Mouse (Mus musculus) left cerebral cortex, postnatal 25 days (tissue): ENCODE data around the gene Olfr553. TPM values are rescaled to one million over a fixed set of nuclear protein-coding genes. Genes with fewer than 3 reads are reported as not detected.

Experiments
- total RNA-seq, 2 experiments: library from RNA; stranded (reverse); gene quantifications; 2 replicates each; pipeline ENCODE4 v1.2.3; 2021

The Olfr553 gene
- total RNA-seq, 2 experiments from 2014 or later = not detected

Other genes starting within 250 kb of the Olfr553 start
- 10 to 100 TPM; 10.1 to 10.2 TPM for gene Rrm1, start 176.5 kb downstream of the Olfr553 start, total RNA-seq
- not detected for gene Olfr543, start 136.5 kb downstream of the Olfr553 start, total RNA-seq
- gene Olfr544, start 129.9 kb downstream of the Olfr553 start, total RNA-seq = not detected
- not detected for gene Olfr545, start 118.6 kb downstream of the Olfr553 start, total RNA-seq
- not detected for gene Olfr547, start 83.5 kb downstream of the Olfr553 start, total RNA-seq
- gene Olfr548-ps1, start 77.3 kb downstream of the Olfr553 start, total RNA-seq = not detected
- gene Olfr549, start 68.3 kb downstream of the Olfr553 start, total RNA-seq = not detected
- gene Trim21, start 52.7 kb downstream of the Olfr553 start, total RNA-seq = 1 to 10 TPM; 2.7 to 4.2 TPM
- gene Olfr550, start 46.8 kb downstream of the Olfr553 start, total RNA-seq = under 1 TPM; 0.23 to 0.41 TPM
- not detected for gene Olfr551, start 26.3 kb downstream of the Olfr553 start, total RNA-seq
- gene Olfr552, start 20.4 kb downstream of the Olfr553 start, total RNA-seq = under 1 TPM; 0.11 to 0.14 TPM
- not detected for gene Olfr554, start 20.2 kb upstream of the Olfr553 start, total RNA-seq
- gene Olfr555, start 40.6 kb upstream of the Olfr553 start, total RNA-seq = not detected
- gene Olfr556, start 46.7 kb upstream of the Olfr553 start, total RNA-seq = not detected
- gene Trim68, start 69.1 kb upstream of the Olfr553 start, total RNA-seq = 1 to 10 TPM; 4.1 to 5.3 TPM
- gene Olfr557, start 77.7 kb upstream of the Olfr553 start, total RNA-seq = not detected
- under 1 TPM; 0.27 to 0.37 TPM for gene Olfr558, start 84.0 kb upstream of the Olfr553 start, total RNA-seq
- not detected for gene Olfr33, start 100.9 kb upstream of the Olfr553 start, total RNA-seq
- gene Olfr559, start 109.3 kb upstream of the Olfr553 start, total RNA-seq = not detected
- gene Olfr560, start 141.1 kb upstream of the Olfr553 start, total RNA-seq = under 1 TPM in 1 of 2 experiments, not detected in 1; 0.16 TPM
- under 1 TPM; 0.57 to 0.92 TPM for gene Olfr78, start 141.3 kb upstream of the Olfr553 start, total RNA-seq
- gene Olfr561, start 153.0 kb upstream of the Olfr553 start, total RNA-seq = not detected
- gene Olfr564, start 185.3 kb upstream of the Olfr553 start, total RNA-seq = not detected
- gene Olfr566, start 240.5 kb upstream of the Olfr553 start, total RNA-seq = not detected